Mouse (Mus musculus): ENCODE measurements around the gene Btbd35f29. TPM values are rescaled to one million over a fixed set of nuclear protein-coding genes. Genes with fewer than 3 reads are reported as not detected.

Gene Btbd35f29
- polyA plus RNA-seq, 1 experiment from 2014 or later: not detected

Other genes with a start within 250 kb of the Btbd35f29 start
- not detected in 2 replicates for gene Spin2f, start 136.2 kb downstream of the Btbd35f29 start, polyA plus RNA-seq (2014; fragmentation: Nextera tagmentation; extraction: Ambion mirVana)
- not detected in 2 replicates for gene Btbd35f26, start 218.8 kb downstream of the Btbd35f29 start, polyA plus RNA-seq (2014; fragmentation: Nextera tagmentation; extraction: Ambion mirVana)